Mouse (Mus musculus) heart, embryonic 14.5 days (tissue): Measurements from ENCODE around the gene Ephx1. TPM values are rescaled to one million over a fixed set of nuclear protein-coding genes. Genes with fewer than 3 reads are reported as not detected.

ENCODE experiments used
- ATAC-seq: fragments of 200-750 bp; cut with Nextera tagmentation; 2 replicates; pipeline ENCODE4 v1.8.0; 2017; ENCODE audit warnings: low read depth, moderate TSS enrichment; ENCODE audit not compliant: insufficient number of reproducible peaks, insufficient read depth, low FRiP score
- H3K27ac ChIP-seq, 2 experiments: fragments of 200-500 bp in 1 of 2; fragments of 300-500 bp in 1 of 2; sonication (generic) in 1 of 2; replicated peaks in 1 of 2; 2 replicates each; pipeline ENCODE4 v1.5.1; 2012 to 2014; ENCODE audit warnings: low read depth in 2 of 2, low read length in 2 of 2, control low read depth in 1 of 2, mild to moderate bottlenecking in 1 of 2, mixed read lengths in 1 of 2; ENCODE audit not compliant: control insufficient read depth in 1 of 2, insufficient read depth in 1 of 2
- H3K27me3 ChIP-seq: fragments of 300-500 bp; sonication (generic); 2 replicates; pipeline ENCODE4 v1.6.1; 2014; ENCODE audit warnings: mild to moderate bottlenecking, low read length, control low read depth; ENCODE audit not compliant: control insufficient read depth, insufficient read depth
- H3K36me3 ChIP-seq: fragments of 300-500 bp; sonication (generic); 2 replicates; pipeline ENCODE4 v1.6.1; 2014; ENCODE audit warnings: mild to moderate bottlenecking, control low read depth, low read length, mixed read lengths; ENCODE audit not compliant: control insufficient read depth, insufficient read depth
- H3K4me1 ChIP-seq, 2 experiments: fragments of 200-500 bp in 1 of 2; fragments of 300-500 bp in 1 of 2; sonication (generic) in 1 of 2; 2 replicates each; pipeline ENCODE4 v1.6.1; 2012 to 2014; ENCODE audit warnings: low read length in 2 of 2, control low read depth in 1 of 2, mixed read lengths in 1 of 2; ENCODE audit not compliant: control insufficient read depth in 2 of 2, insufficient read depth in 2 of 2
- H3K4me2 ChIP-seq: fragments of 300-500 bp; sonication (generic); 2 replicates; pipeline ENCODE4 v1.6.1; 2014; ENCODE audit warnings: mild to moderate bottlenecking, low read length
- H3K4me3 ChIP-seq, 2 experiments: fragments of 200-500 bp in 1 of 2; fragments of 300-500 bp in 1 of 2; sonication (generic) in 1 of 2; 2 replicates each; pipeline ENCODE4 v1.5.1; 2012 to 2014; ENCODE audit warnings: low read length in 2 of 2, mild to moderate bottlenecking in 2 of 2, control low read depth in 1 of 2, low read depth in 1 of 2, moderate library complexity in 1 of 2; ENCODE audit not compliant: control insufficient read depth in 1 of 2, insufficient read depth in 1 of 2
- H3K9ac ChIP-seq: fragments of 300-500 bp; sonication (generic); 2 replicates; pipeline ENCODE4 v1.6.1; 2014; ENCODE audit warnings: mild to moderate bottlenecking, low read length
- H3K9me3 ChIP-seq: fragments of 300-500 bp; sonication (generic); 2 replicates; pipeline ENCODE4 v1.6.1; 2016; ENCODE audit warnings: low read length, control low read depth; ENCODE audit not compliant: control insufficient read depth
- WGBS: fragments of 180-500 bp; shearing (Covaris S2); extraction: QIAGEN DNeasy Blood & Tissue Kit; methylation state at CpG from one replicate; pipeline ENCODE4 v1.1.7; 2014; 5-methylcytosine and 5-hydroxymethylcytosine counted together
- polyA plus RNA-seq: library from polyadenylated mRNA; unstranded; fragments of >200 nt; fragmentation: Nextera tagmentation; extraction: Ambion mirVana; gene quantifications from 2 replicates; pipeline ENCODE4 v1.2.1, GENCODE M21; 2014

Gene Ephx1
- polyA plus RNA-seq, 1 experiment from 2014 or later, result 10.5 TPM

DNA sequence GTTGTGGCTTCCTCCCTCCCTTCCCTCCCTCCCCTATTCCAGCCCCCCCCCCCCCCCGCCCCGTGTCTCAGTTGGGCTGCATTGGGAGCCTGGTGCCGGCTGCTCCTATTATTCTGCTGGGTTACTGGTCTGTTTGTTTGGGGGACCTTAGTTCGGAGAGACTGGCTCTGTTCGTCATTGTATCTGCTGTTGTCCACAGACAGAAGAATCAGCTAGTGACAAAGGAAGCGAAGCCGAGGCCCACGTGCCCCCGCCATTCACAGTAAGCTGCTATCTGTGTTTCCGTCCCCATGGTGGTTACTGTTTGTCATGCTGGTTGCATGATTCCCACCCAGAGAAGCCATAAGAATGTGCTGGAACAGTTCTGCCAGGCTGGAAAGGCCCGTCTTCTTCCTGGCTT is 47.8 kb downstream of the Ephx1 start:
- Histone ChIP-seq H3K9ac (no peak overlapping the region), H3K4me3 (no peak overlapping the region), H3K36me3 (peaks cover 49% of the 10 kb centered on the region), H3K4me1 (peaks cover 3 to 8% of the 10 kb centered on the region in 2 experiments; a peak in 1 of 4 replicates), H3K9me3 (no peaks in the 10 kb centered on the region), H3K27ac (no peak overlapping the region), H3K4me2 (no peak overlapping the region), H3K27me3 (no peaks in the 10 kb centered on the region)
- ATAC-seq, result no peak
- 85% methylated on average over 11 of the region's 11 CpGs for WGBS

DNA sequence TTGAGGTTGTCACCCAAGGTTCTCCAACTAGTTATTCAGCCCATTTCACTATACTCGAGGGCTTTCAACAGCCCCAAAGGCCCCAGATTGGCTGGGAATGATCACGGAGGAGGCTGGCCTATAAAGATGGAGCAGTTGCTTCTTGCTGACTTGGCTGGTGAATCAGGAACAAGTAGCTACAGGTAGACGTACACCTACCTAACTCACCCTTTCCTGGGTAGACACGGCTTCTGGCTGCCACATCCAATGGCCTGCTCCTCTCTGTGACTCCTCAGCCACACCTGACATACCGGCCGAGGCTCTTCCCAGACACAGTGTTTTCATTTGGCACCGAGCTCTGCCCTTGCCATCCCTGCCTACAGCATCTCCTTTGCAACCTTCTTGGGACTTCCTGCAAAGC is 53.4 kb downstream of the Ephx1 start:
- H3K4me1 ChIP-seq, result peaks cover 3 to 8% of the 10 kb centered on the region in 2 experiments; a peak in 1 of 4 replicates
- no peak overlapping the region for H3K27ac ChIP-seq
- peaks cover 87% of the 10 kb centered on the region for H3K36me3 ChIP-seq
- H3K4me2 ChIP-seq, result no peak overlapping the region
- no peak overlapping the region for H3K9ac ChIP-seq
- H3K4me3 ChIP-seq, result no peak overlapping the region
- no peak for ATAC-seq
- no peaks in the 10 kb centered on the region for H3K9me3 ChIP-seq
- 84% methylated on average over 7 of the region's 7 CpGs for WGBS
- H3K27me3 ChIP-seq, result no peaks in the 10 kb centered on the region

DNA sequence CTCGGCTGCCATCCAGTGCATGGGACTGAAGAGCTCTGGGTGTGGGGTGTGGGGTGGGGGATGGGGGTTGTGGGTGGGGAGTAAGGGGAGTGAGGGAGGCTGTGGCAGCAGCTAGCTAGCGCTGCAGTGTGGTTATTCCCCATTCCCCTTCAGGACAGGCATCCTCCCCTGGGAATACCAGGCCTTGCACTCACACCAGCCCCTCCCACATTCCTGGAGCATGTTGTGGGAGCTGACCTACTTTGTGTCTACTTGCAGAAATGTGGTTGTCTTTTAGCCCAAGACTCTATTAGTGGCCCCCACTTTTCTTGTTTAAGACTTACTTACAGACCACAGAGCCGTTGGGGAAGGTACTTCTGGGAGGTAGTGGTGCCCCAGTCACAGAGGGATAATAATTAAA is 54.2 kb downstream of the Ephx1 start:
- Histone ChIP-seq H3K4me1 (peaks cover 3 to 8% of the 10 kb centered on the region in 2 experiments; a peak in 1 of 4 replicates), H3K4me3 (no peak overlapping the region), H3K9me3 (no peaks in the 10 kb centered on the region), H3K9ac (no peak overlapping the region), H3K27ac (no peak overlapping the region), H3K27me3 (no peaks in the 10 kb centered on the region), H3K36me3 (peaks cover 87% of the 10 kb centered on the region), H3K4me2 (no peak overlapping the region)
- 46% methylated on average over 3 of the region's 3 CpGs for WGBS
- ATAC-seq, result no peak

DNA sequence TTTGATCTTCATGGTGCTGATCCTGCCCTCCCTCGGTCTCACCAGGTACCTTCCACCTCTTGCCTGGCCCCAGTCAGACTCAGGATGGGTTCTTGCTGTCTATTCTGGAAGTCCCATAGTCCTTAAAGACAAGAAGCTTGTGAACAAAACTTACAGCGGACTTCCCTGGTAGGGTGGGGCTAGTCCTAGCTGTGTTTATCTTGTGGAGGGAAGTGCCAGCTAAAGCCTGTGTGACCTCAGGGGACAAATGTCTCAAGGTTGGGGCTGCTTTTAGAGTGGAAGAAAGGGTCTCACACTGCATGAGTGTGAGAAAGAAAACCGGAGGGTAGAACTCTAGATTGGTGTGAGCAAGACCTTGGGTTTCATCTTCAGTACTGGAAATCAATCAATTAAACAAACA is 54.9 kb downstream of the Ephx1 start:
- H3K4me2 ChIP-seq, result no peak overlapping the region
- H3K9me3 ChIP-seq, result no peaks in the 10 kb centered on the region
- no peak overlapping the region for H3K27ac ChIP-seq
- H3K4me1 ChIP-seq, result peaks cover 3 to 8% of the 10 kb centered on the region in 2 experiments; a peak in 1 of 4 replicates
- H3K4me3 ChIP-seq, result no peak overlapping the region
- ATAC-seq, result no peak
- 75% methylated on average over 3 of the region's 3 CpGs for WGBS
- no peak overlapping the region for H3K9ac ChIP-seq
- H3K27me3 ChIP-seq, result no peaks in the 10 kb centered on the region
- peaks cover 87% of the 10 kb centered on the region for H3K36me3 ChIP-seq

DNA sequence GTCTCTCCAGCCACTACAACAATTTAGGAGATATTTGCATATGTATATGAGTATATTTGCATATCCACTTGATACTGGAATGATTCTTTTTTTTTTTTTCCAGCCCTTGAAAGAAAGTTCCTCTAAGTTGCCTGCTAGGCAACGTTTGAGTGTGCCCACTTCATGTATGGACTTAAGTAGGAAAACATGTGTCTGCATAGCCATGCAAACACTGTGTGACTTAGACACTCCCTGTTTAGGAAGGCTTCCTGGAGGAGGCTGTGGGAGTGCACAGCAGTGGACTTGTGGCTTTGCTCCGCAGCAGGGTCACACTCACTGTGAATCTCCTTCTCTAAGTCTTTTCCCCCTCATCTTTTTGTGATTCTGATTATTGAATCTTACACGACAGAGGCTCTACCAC is 61.9 kb downstream of the Ephx1 start:
- no peaks in the 10 kb centered on the region for H3K4me1 ChIP-seq
- H3K27me3 ChIP-seq, result no peaks in the 10 kb centered on the region
- no peak overlapping the region for H3K4me3 ChIP-seq
- H3K4me2 ChIP-seq, result no peak overlapping the region
- H3K9ac ChIP-seq, result no peak overlapping the region
- ATAC-seq, result no peak
- no peak overlapping the region for H3K27ac ChIP-seq
- WGBS, result 67% methylated on average over 3 of the region's 3 CpGs
- H3K36me3 ChIP-seq, result peaks cover 90% of the 10 kb centered on the region
- no peaks in the 10 kb centered on the region for H3K9me3 ChIP-seq

DNA sequence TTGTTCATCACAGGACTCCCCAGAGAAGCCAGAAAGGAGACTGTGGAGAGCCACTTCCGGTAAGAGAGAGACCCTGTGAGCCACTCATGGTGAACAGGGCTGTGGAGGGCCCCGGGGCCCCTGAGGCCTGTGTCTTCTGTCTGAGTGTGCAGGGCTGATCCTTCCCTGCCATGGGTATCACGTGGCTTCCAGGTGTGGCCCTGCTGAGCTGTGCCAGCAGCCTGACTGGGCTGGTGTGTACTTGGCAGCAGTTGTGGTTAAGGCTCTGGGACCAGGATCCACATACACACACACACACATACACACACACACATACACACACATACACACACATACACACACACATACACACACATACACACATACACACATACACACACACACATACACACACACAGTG is 62.7 kb downstream of the Ephx1 start:
- Histone ChIP-seq H3K27ac (no peak overlapping the region), H3K9ac (no peak overlapping the region), H3K4me2 (no peak overlapping the region), H3K9me3 (no peaks in the 10 kb centered on the region), H3K4me1 (no peaks in the 10 kb centered on the region), H3K4me3 (no peak overlapping the region), H3K27me3 (no peaks in the 10 kb centered on the region), H3K36me3 (peaks cover 90% of the 10 kb centered on the region)
- no peak for ATAC-seq
- WGBS, result 84% methylated on average over 3 of the region's 3 CpGs

DNA sequence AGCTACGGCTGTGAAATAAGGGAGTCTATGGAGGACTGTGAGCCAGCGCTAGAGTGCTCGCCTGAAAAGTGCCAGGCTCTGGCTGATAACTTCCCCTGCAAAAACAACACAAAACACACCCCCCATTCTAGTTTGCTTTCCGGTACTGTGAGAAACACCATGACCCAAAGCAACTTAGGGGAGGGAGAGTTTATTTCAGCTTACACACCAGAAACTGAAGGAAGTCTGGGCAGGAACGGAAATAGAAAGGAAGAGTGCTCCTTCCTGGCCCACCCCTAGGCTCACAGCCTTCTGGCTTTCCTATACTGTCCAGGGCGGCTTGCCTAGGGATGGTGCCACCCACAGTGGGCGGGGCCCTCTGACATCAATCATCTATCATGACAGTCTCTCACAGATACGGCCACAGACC is 63.7 kb downstream of the Ephx1 start:
- 0 out of 4 replicates have a peak overlapping the region, but pooled peaks of 1 of the 2 experiments have one; percentile 6 for H3K27ac ChIP-seq
- no peak overlapping the region for H3K9ac ChIP-seq
- peak; percentile 75 for ATAC-seq
- no peaks in the 10 kb centered on the region for H3K9me3 ChIP-seq
- no peaks in the 10 kb centered on the region for H3K27me3 ChIP-seq
- H3K4me3 ChIP-seq, result no peak overlapping the region
- peaks cover 86% of the 10 kb centered on the region for H3K36me3 ChIP-seq
- WGBS, result 70% methylated on average over 8 of the region's 8 CpGs
- no peaks in the 10 kb centered on the region for H3K4me1 ChIP-seq
- no peak overlapping the region for H3K4me2 ChIP-seq

DNA sequence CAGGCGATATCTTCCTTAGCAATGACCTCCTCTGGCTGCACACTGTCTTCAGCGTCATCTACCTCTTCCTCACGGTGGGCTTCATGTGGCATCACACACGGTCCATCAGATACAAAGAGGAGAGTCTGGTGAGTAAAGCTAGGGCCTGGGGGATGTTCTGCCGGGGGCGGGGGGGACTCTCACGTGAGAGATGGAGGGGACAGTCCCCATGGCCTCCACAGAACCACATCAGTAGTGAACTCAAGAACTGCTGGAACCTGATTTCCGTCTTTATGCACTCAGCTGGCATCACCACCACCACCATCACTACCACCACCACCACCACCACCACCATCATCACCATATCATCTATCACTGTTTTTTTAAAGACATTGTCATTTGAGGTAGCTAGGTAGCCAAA is 64.3 kb downstream of the Ephx1 start:
- no peaks in the 10 kb centered on the region for H3K9me3 ChIP-seq
- H3K27me3 ChIP-seq, result no peaks in the 10 kb centered on the region
- 87% methylated on average over 8 of the region's 8 CpGs for WGBS
- no peak overlapping the region for H3K4me2 ChIP-seq
- H3K9ac ChIP-seq, result no peak overlapping the region
- no peaks in the 10 kb centered on the region for H3K4me1 ChIP-seq
- no peak for ATAC-seq
- no peak overlapping the region for H3K4me3 ChIP-seq
- peaks cover 85% of the 10 kb centered on the region for H3K36me3 ChIP-seq
- H3K27ac ChIP-seq, result 0 out of 4 replicates have a peak overlapping the region, but pooled peaks of 1 of the 2 experiments have one; percentile 6
